Mouse (Mus musculus): ENCODE measurements around the gene Ptchd3. TPM values are rescaled to one million over a fixed set of nuclear protein-coding genes. Genes with fewer than 3 reads are reported as not detected.

The Ptchd3 gene
- not detected in 2 replicates for polyA plus RNA-seq (2014; fragmentation: Nextera tagmentation; extraction: Ambion mirVana)

DNA sequence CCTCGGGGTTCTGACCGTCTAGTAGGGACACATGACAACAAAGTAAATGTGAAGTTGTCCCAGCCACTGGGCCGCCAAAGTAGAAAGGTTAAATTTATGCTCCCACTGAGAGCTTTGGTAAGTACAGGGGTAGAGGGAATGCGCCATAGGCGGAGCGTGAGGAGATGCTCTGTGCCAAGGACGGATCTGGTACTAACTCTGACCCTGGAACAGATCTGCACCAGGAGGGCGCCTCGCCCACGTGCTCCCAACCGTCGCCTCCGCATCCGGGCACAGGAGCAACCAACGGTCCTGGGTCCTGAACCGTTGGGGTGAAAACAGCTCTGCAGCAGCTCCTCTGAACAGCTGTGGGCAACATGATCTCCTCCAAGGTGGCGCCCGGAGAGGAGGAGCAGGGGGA is at the start of gene Ptchd3:
Gene Ptchd3, plus strand, starts transcription at position 301 of the 400 bp plus-strand sequence.
- DNase-seq (ENCODE audit: low spot score), result no peak
- 75% methylated on average over 18 of the region's 18 CpGs for WGBS
- no peak within 1 kb of the TSS for H3K4me2 ChIP-seq (ENCODE audit: low read depth, low read length, severe bottlenecking)

DNA sequence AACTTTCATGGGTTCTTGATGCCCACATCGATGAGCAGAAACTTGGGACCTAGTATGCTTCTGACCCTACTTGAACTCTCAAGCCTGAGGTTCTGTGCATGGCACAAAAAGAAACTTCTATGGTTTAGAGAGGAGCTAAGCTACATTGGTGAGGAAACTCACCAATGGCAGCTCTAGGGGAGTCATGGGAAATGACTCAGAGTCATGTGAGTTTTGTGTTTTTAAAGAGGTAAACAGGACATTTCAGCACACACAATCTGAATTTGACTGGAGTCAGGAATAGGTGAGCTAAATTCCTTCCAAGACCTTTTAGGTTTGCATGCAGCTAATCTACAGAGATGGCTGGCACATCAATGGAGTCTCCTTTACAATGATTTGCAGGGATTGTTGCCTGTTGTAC is 48.2 kb upstream of the Ptchd3 start:
- no peak overlapping the region for H3K4me3 ChIP-seq (ENCODE audit: low read depth, low read length)
- H3K4me2 ChIP-seq (ENCODE audit: low read depth, low read length, severe bottlenecking), result no peak overlapping the region
- ATAC-seq (replicated peaks; ENCODE audit: low FRiP score) (no peak), DNase-seq (ENCODE audit: low spot score) (no peak)
- 92% methylated on average over 1 of the region's 1 CpGs for WGBS
- no peaks in the 10 kb centered on the region for H3K9me3 ChIP-seq (ENCODE audit: control insufficient read depth, low read length)
- no peaks in the 10 kb centered on the region for H3K36me3 ChIP-seq (ENCODE audit: control insufficient read depth, insufficient read depth, low read length)
- no peak overlapping the region for H3K27ac ChIP-seq (ENCODE audit: low read depth, low read length)
- no peaks in the 10 kb centered on the region for H3K27me3 ChIP-seq (ENCODE audit: control insufficient read depth, insufficient read depth, low read length)
- no peak overlapping the region for H3K9ac ChIP-seq (ENCODE audit: low read length)
- H3K4me1 ChIP-seq (replicated peaks; ENCODE audit: control insufficient read depth, insufficient read depth, low read length), result no peaks in the 10 kb centered on the region

More for the DNA sequence above, at the start of gene Ptchd3:
- H3K4me1 ChIP-seq (replicated peaks; ENCODE audit: control insufficient read depth, insufficient read depth, low read length), result no peaks in the 10 kb centered on the region
- H3K27ac ChIP-seq (ENCODE audit: low read depth, low read length), result no peak within 1 kb of the TSS
- no peak within 1 kb of the TSS for H3K4me3 ChIP-seq (ENCODE audit: low read depth, low read length)
- no peaks in the 10 kb centered on the region; the same call in 1 of the 2 replicates for H3K9me3 ChIP-seq (ENCODE audit: control insufficient read depth, low read length)
- no peaks in the 10 kb centered on the region for H3K36me3 ChIP-seq (ENCODE audit: control insufficient read depth, insufficient read depth, low read length)
- H3K27me3 ChIP-seq (ENCODE audit: control insufficient read depth, insufficient read depth, low read length), result no peaks in the 10 kb centered on the region
- H3K9ac ChIP-seq (ENCODE audit: low read length), result no peak within 1 kb of the TSS
- ATAC-seq (replicated peaks; ENCODE audit: low FRiP score), result no peak

DNA sequence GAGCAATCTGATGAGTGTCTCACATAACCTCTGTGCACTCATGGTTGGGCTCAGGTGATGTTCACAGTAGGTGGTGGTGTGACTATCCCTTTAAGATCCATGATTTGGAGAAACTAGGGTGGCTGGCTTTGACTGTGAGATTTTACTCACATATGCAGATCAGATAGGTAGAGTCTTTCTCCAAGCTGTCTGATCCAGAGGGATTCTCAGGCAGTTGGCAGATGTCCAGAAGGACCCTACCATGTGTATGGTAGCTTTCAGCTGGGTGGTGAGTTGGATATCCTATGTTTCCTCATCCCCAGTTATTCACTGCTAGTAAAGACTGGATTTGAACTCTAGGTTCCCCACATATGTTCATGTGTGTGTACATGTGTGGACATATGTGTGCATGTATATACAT is 42.6 kb upstream of the Ptchd3 start:
- ATAC-seq (replicated peaks; ENCODE audit: low FRiP score), result no peak

GRCm38 (mm10) chr11:121789566-121789965 is 40.5 kb upstream of the Ptchd3 start:
- no peak for DNase-seq (ENCODE audit: low spot score)
- no peak overlapping the region for H3K9ac ChIP-seq (ENCODE audit: low read length)
- 91% methylated on average over 3 of the region's 3 CpGs for WGBS
- no peaks in the 10 kb centered on the region for H3K4me1 ChIP-seq (replicated peaks; ENCODE audit: control insufficient read depth, insufficient read depth, low read length)
- H3K9me3 ChIP-seq (ENCODE audit: control insufficient read depth, low read length), result no peaks in the 10 kb centered on the region
- no peak for ATAC-seq (replicated peaks; ENCODE audit: low FRiP score)
- H3K4me3 ChIP-seq (ENCODE audit: low read depth, low read length), result no peak overlapping the region
- no peaks in the 10 kb centered on the region for H3K36me3 ChIP-seq (ENCODE audit: control insufficient read depth, insufficient read depth, low read length)
- H3K4me2 ChIP-seq (ENCODE audit: low read depth, low read length, severe bottlenecking), result no peak overlapping the region
- H3K27me3 ChIP-seq (ENCODE audit: control insufficient read depth, insufficient read depth, low read length), result no peaks in the 10 kb centered on the region
- no peak overlapping the region for H3K27ac ChIP-seq (ENCODE audit: low read depth, low read length)

More for the DNA sequence above, 42.6 kb upstream of the Ptchd3 start:
- H3K4me3 ChIP-seq (ENCODE audit: low read depth, low read length), result no peak overlapping the region
- H3K9me3 ChIP-seq (ENCODE audit: control insufficient read depth, low read length), result no peaks in the 10 kb centered on the region
- DNase-seq (ENCODE audit: low spot score), result no peak
- H3K9ac ChIP-seq (ENCODE audit: low read length), result no peak overlapping the region
- H3K27me3 ChIP-seq (ENCODE audit: control insufficient read depth, insufficient read depth, low read length), result no peaks in the 10 kb centered on the region
- no peak overlapping the region for H3K27ac ChIP-seq (ENCODE audit: low read depth, low read length)
- H3K36me3 ChIP-seq (ENCODE audit: control insufficient read depth, insufficient read depth, low read length), result no peaks in the 10 kb centered on the region
- no peaks in the 10 kb centered on the region for H3K4me1 ChIP-seq (replicated peaks; ENCODE audit: control insufficient read depth, insufficient read depth, low read length)
- H3K4me2 ChIP-seq (ENCODE audit: low read depth, low read length, severe bottlenecking), result no peak overlapping the region

- Histone ChIP-seq H3K9ac (ENCODE audit: low read length) (no peak overlapping the region), H3K27ac (ENCODE audit: low read depth, low read length) (no peak overlapping the region), H3K4me2 (ENCODE audit: low read depth, low read length, severe bottlenecking) (no peak overlapping the region), H3K9me3 (ENCODE audit: control insufficient read depth, low read length) (no peaks in the 10 kb centered on the region), H3K4me3 (ENCODE audit: low read depth, low read length) (no peak overlapping the region), H3K27me3 (ENCODE audit: control insufficient read depth, insufficient read depth, low read length) (no peaks in the 10 kb centered on the region), H3K4me1 (replicated peaks; ENCODE audit: control insufficient read depth, insufficient read depth, low read length) (no peaks in the 10 kb centered on the region), H3K36me3 (ENCODE audit: control insufficient read depth, insufficient read depth, low read length) (no peaks in the 10 kb centered on the region)
- ATAC-seq (replicated peaks; ENCODE audit: low FRiP score), result no peak
- no peak for DNase-seq (ENCODE audit: low spot score)
- WGBS, result 77% methylated on average over 2 of the region's 2 CpGs
These were observed 39.4 kb upstream of the Ptchd3 start for GRCm38 (mm10) chr11:121790671-121791094.

DNA sequence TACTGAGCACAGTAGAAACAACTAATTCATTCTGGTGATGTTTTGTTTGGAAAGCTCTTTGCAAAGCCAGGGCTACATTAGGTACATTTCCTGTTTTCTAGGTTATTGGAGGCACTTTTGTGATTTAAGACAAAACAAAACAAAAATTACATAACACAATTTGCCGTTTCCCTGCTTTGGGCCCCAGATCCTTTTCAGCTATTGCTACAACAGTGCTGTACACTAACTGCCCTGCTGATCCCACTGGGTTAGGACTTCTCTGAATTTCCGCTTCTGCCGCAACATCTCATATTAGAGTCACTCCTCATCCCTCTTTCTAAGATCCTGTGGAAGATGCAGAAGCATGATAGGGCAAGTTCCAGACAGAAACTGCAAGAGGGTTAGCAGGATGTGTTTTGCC is 38.6 kb upstream of the Ptchd3 start:
- Histone ChIP-seq H3K4me1 (replicated peaks; ENCODE audit: control insufficient read depth, insufficient read depth, low read length) (no peaks in the 10 kb centered on the region), H3K27me3 (ENCODE audit: control insufficient read depth, insufficient read depth, low read length) (no peaks in the 10 kb centered on the region), H3K27ac (ENCODE audit: low read depth, low read length) (no peak overlapping the region), H3K9ac (ENCODE audit: low read length) (no peak overlapping the region), H3K4me3 (ENCODE audit: low read depth, low read length) (no peak overlapping the region), H3K4me2 (ENCODE audit: low read depth, low read length, severe bottlenecking) (no peak overlapping the region), H3K36me3 (ENCODE audit: control insufficient read depth, insufficient read depth, low read length) (no peaks in the 10 kb centered on the region), H3K9me3 (ENCODE audit: control insufficient read depth, low read length) (no peaks in the 10 kb centered on the region)
- WGBS, result 86% methylated on average over 3 of the region's 3 CpGs
- DNase-seq (ENCODE audit: low spot score), result no peak
- ATAC-seq (replicated peaks; ENCODE audit: low FRiP score), result no peak

- H3K9ac ChIP-seq (ENCODE audit: low read length), result no peak overlapping the region
- no peak for DNase-seq (ENCODE audit: low spot score)
- H3K27me3 ChIP-seq (ENCODE audit: control insufficient read depth, insufficient read depth, low read length), result no peaks in the 10 kb centered on the region
- H3K4me1 ChIP-seq (replicated peaks; ENCODE audit: control insufficient read depth, insufficient read depth, low read length), result no peaks in the 10 kb centered on the region
- no peak overlapping the region for H3K27ac ChIP-seq (ENCODE audit: low read depth, low read length)
- no peak overlapping the region for H3K4me3 ChIP-seq (ENCODE audit: low read depth, low read length)
- 55% methylated on average over 1 of the region's 1 CpGs for WGBS
- no peak overlapping the region for H3K4me2 ChIP-seq (ENCODE audit: low read depth, low read length, severe bottlenecking)
- H3K36me3 ChIP-seq (ENCODE audit: control insufficient read depth, insufficient read depth, low read length), result no peaks in the 10 kb centered on the region
- no peak for ATAC-seq (replicated peaks; ENCODE audit: low FRiP score)
- H3K9me3 ChIP-seq (ENCODE audit: control insufficient read depth, low read length), result no peaks in the 10 kb centered on the region
These were observed 38.1 kb upstream of the Ptchd3 start for GRCm38 (mm10) chr11:121791991-121792390.

GRCm38 (mm10) chr11:121793530-121793929 is 36.5 kb upstream of the Ptchd3 start:
- WGBS, result 84% methylated on average over 3 of the region's 3 CpGs
- no peak overlapping the region for H3K4me2 ChIP-seq (ENCODE audit: low read depth, low read length, severe bottlenecking)
- no peak overlapping the region for H3K9ac ChIP-seq (ENCODE audit: low read length)
- H3K9me3 ChIP-seq (ENCODE audit: control insufficient read depth, low read length), result no peaks in the 10 kb centered on the region
- H3K36me3 ChIP-seq (ENCODE audit: control insufficient read depth, insufficient read depth, low read length), result no peaks in the 10 kb centered on the region
- H3K27ac ChIP-seq (ENCODE audit: low read depth, low read length), result no peak overlapping the region
- H3K4me1 ChIP-seq (replicated peaks; ENCODE audit: control insufficient read depth, insufficient read depth, low read length), result no peaks in the 10 kb centered on the region
- H3K4me3 ChIP-seq (ENCODE audit: low read depth, low read length), result no peak overlapping the region
- H3K27me3 ChIP-seq (ENCODE audit: control insufficient read depth, insufficient read depth, low read length), result no peaks in the 10 kb centered on the region
- DNase-seq (ENCODE audit: low spot score) (no peak), ATAC-seq (replicated peaks; ENCODE audit: low FRiP score) (no peak)

GRCm38 (mm10) chr11:121794186-121794585 is 35.9 kb upstream of the Ptchd3 start:
- no peak for ATAC-seq (replicated peaks; ENCODE audit: low FRiP score)
- H3K27me3 ChIP-seq (ENCODE audit: control insufficient read depth, insufficient read depth, low read length), result no peaks in the 10 kb centered on the region
- no peak overlapping the region for H3K4me3 ChIP-seq (ENCODE audit: low read depth, low read length)
- H3K9ac ChIP-seq (ENCODE audit: low read length), result no peak overlapping the region
- no peak for DNase-seq (ENCODE audit: low spot score)
- 87% methylated on average over 3 of the region's 3 CpGs for WGBS
- no peaks in the 10 kb centered on the region for H3K9me3 ChIP-seq (ENCODE audit: control insufficient read depth, low read length)
- no peaks in the 10 kb centered on the region for H3K36me3 ChIP-seq (ENCODE audit: control insufficient read depth, insufficient read depth, low read length)
- H3K27ac ChIP-seq (ENCODE audit: low read depth, low read length), result no peak overlapping the region
- H3K4me2 ChIP-seq (ENCODE audit: low read depth, low read length, severe bottlenecking), result no peak overlapping the region
- H3K4me1 ChIP-seq (replicated peaks; ENCODE audit: control insufficient read depth, insufficient read depth, low read length), result no peaks in the 10 kb centered on the region

Measured in forebrain, embryonic 11.5 days (tissue).